Mouse (Mus musculus): ENCODE results near the gene Tex26. TPM values are rescaled to one million over a fixed set of nuclear protein-coding genes. Genes with fewer than 3 reads are reported as not detected.

The Tex26 gene
- total RNA-seq, 2 experiments from 2014 or later, result not detected

GRCm38 (mm10) chr5:149430943-149431342 lies 8.5 kb upstream of the Tex26 start:
- intact Hi-C loops (cut with DNase I), result no loop called here
- DNase-seq, result no peak

- intact Hi-C loops (cut with DNase I), result no loop called here
- DNase-seq, result no peak
These were observed 5.8 kb upstream of the Tex26 start for GRCm38 (mm10) chr5:149433618-149434017.

GRCm38 (mm10) chr5:149434141-149434690 lies 5.2 kb upstream of the Tex26 start:
- no peak for DNase-seq
- intact Hi-C loops (cut with DNase I), result no loop called here

- no peak for DNase-seq
- intact Hi-C loops (cut with DNase I), result no loop called here
These were observed 2.9 kb upstream of the Tex26 start for GRCm38 (mm10) chr5:149436541-149436940.

GRCm38 (mm10) chr5:149437150-149437549 lies 2.3 kb upstream of the Tex26 start:
- DNase-seq, result no peak
- intact Hi-C loops (cut with DNase I), result no loop called here

GRCm38 (mm10) chr5:149440180-149440573 lies 717 bp downstream of the Tex26 start:
- intact Hi-C loops (cut with DNase I), result no loop called here
- DNase-seq, result peak; percentile 70 to 73

GRCm38 (mm10) chr5:149441646-149442276 lies 2.3 kb downstream of the Tex26 start:
- no peak for DNase-seq
- intact Hi-C loops (cut with DNase I), result no loop called here

- no peak for DNase-seq
- intact Hi-C loops (cut with DNase I), result no loop called here
These were observed 2.8 kb downstream of the Tex26 start for GRCm38 (mm10) chr5:149442277-149442660.

GRCm38 (mm10) chr5:149444451-149444850 lies 5.0 kb downstream of the Tex26 start:
- intact Hi-C loops (cut with DNase I), result no loop called here
- DNase-seq, result no peak

GRCm38 (mm10) chr5:149446495-149446894 lies 7.0 kb downstream of the Tex26 start:
- intact Hi-C loops (cut with DNase I), result no loop called here
- no peak for DNase-seq

- intact Hi-C loops (cut with DNase I), result no loop called here
- DNase-seq, result no peak
These were observed 8.3 kb downstream of the Tex26 start for GRCm38 (mm10) chr5:149447733-149448132.

- intact Hi-C loops (cut with DNase I), result no loop called here
- no peak for DNase-seq
These were observed 9.9 kb downstream of the Tex26 start for GRCm38 (mm10) chr5:149449406-149449805.

GRCm38 (mm10) chr5:149451209-149451681 lies 11.8 kb downstream of the Tex26 start:
- intact Hi-C loops (cut with DNase I), result no loop called here
- no peak for DNase-seq

GRCm38 (mm10) chr5:149454281-149454680 lies 14.8 kb downstream of the Tex26 start:
- intact Hi-C loops (cut with DNase I), result loop anchor here (1.0 kb wide), 1 partner anchor 70 kb away; no protein-coding TSS in a partner anchor
- DNase-seq, result peak; percentile 63 to 80

GRCm38 (mm10) chr5:149456544-149456943 lies 17.1 kb downstream of the Tex26 start:
- intact Hi-C loops (cut with DNase I), result no loop called here
- DNase-seq, result no peak

GRCm38 (mm10) chr5:149462071-149462470 lies 22.6 kb downstream of the Tex26 start:
- intact Hi-C loops (cut with DNase I), result no loop called here
- no peak for DNase-seq

GRCm38 (mm10) chr5:149465305-149465704 lies 25.8 kb downstream of the Tex26 start:
- intact Hi-C loops (cut with DNase I), result no loop called here
- peak; percentile 40 to 43 for DNase-seq

GRCm38 (mm10) chr5:149474142-149474541 lies 34.7 kb downstream of the Tex26 start:
- DNase-seq, result no peak
- intact Hi-C loops (cut with DNase I), result no loop called here

- intact Hi-C loops (cut with DNase I), result no loop called here
- DNase-seq, result no peak
These were observed 35.4 kb downstream of the Tex26 start for GRCm38 (mm10) chr5:149474701-149475468.

GRCm38 (mm10) chr5:149481920-149482319 lies 42.5 kb downstream of the Tex26 start:
- DNase-seq, result no peak
- intact Hi-C loops (cut with DNase I), result no loop called here

GRCm38 (mm10) chr5:149483321-149484052 lies 44.0 kb downstream of the Tex26 start:
- no peak for DNase-seq
- intact Hi-C loops (cut with DNase I), result no loop called here
